In genomic region chr8:83332864-83333263, GRCm38 (mm10) we compare ENCODE assay signal across 8 mouse cellular contexts. TPM values are rescaled to one million over a fixed set of nuclear protein-coding genes. Genes with fewer than 3 reads are reported as not detected.
A peak's percentile ranks its signal among the peaks of the same experiment; 100 is the strongest.
DNase-seq lines count a peak whose midpoint lies in the region; ATAC-seq and TF ChIP-seq lines count a peak whose summit lies in the region.

No protein-coding gene starts in this region.

- no peak for TF ChIP-seq CTCF in gastrocnemius, adult 2 months (IDR thresholded peaks at IDR 0.05)
- no peak for TF ChIP-seq CTCF in C2C12 (IDR thresholded peaks at IDR 0.05; ENCODE audit: control insufficient read depth, insufficient read depth, insufficient read length)

- peak overlapping the region; percentile 100 for H3K4me3 ChIP-seq in gastrocnemius, adult 2 months
- H3K4me3 ChIP-seq in C2C12 (ENCODE audit: insufficient read depth, poor library complexity, severe bottlenecking): peak overlapping the region; percentile 78
- peak overlapping the region; percentile 66 for H3K4me3 ChIP-seq in forebrain, embryonic 16.5 days (replicated peaks; ENCODE audit: low read length)
- peak overlapping the region; percentile 96 for H3K4me3 ChIP-seq in liver, embryonic 16.5 days (ENCODE audit: low read depth, low read length)

- no peaks in the 10 kb centered on the region for H3K79me3 ChIP-seq in C2C12 (ENCODE audit: low read depth)

- peak overlapping the region; percentile 37; the same call in 1 of the 2 replicates for H3K9ac ChIP-seq in forebrain, embryonic 16.5 days (replicated peaks; ENCODE audit: low read depth, low read length)
- H3K9ac ChIP-seq in liver, embryonic 16.5 days (ENCODE audit: low read depth, low read length): peak overlapping the region; percentile 59

- no peaks in the 10 kb centered on the region for H3K9me3 ChIP-seq in forebrain, embryonic 16.5 days (ENCODE audit: control insufficient read depth, low read length)
- no peaks in the 10 kb centered on the region for H3K9me3 ChIP-seq in liver, embryonic 16.5 days (replicated peaks; ENCODE audit: control insufficient read depth, low read length)

- no peak for DNase-seq in gastrocnemius, adult 2 months
- DNase-seq in gastrocnemius, postnatal 25 days: no peak
- no peak for DNase-seq in c-Kit-positive CD71-positive TER-119-positive erythroid progenitor cells, embryonic 14.5 days (ENCODE audit: low spot score)
- DNase-seq in layer of hippocampus, adult 8-10 months (ENCODE audit: low spot score in 2 of 2): no peak

- WGBS in forebrain, embryonic 16.5 days: 6% methylated on average over 7 of the region's 7 CpGs
- WGBS in liver, embryonic 16.5 days (ENCODE audit: insufficient replicate concordance): 23% methylated on average over 7 of the region's 7 CpGs

- ATAC-seq in forebrain, embryonic 16.5 days: no peak
- no peak for ATAC-seq in liver, embryonic 16.5 days (ENCODE audit: low read depth)
- no peak for ATAC-seq in inflammation-experienced regulatory T-cells, adult 6 months

- H3K4me1 ChIP-seq in forebrain, embryonic 16.5 days (replicated peaks; ENCODE audit: control insufficient read depth, insufficient read depth, low read length): peaks cover 12% of the 10 kb centered on the region
- H3K4me1 ChIP-seq in liver, embryonic 16.5 days (ENCODE audit: control insufficient read depth, low read depth, low read length): peaks cover 10% of the 10 kb centered on the region

- H3K4me2 ChIP-seq in forebrain, embryonic 16.5 days (ENCODE audit: low read length): peak overlapping the region; percentile 76
- peak overlapping the region; percentile 98 for H3K4me2 ChIP-seq in liver, embryonic 16.5 days (ENCODE audit: low read depth, low read length)

- peak overlapping the region; percentile 91 for H3K27ac ChIP-seq in gastrocnemius, adult 2 months
- no peak overlapping the region for H3K27ac ChIP-seq in forebrain, embryonic 16.5 days (ENCODE audit: low read length)
- H3K27ac ChIP-seq in liver, embryonic 16.5 days (ENCODE audit: low read length): no peak overlapping the region

- H3K36me3 ChIP-seq in C2C12 (ENCODE audit: control insufficient read depth, insufficient read depth): no peaks in the 10 kb centered on the region
- no peaks in the 10 kb centered on the region for H3K36me3 ChIP-seq in forebrain, embryonic 16.5 days (ENCODE audit: control insufficient read depth, insufficient read depth)
- H3K36me3 ChIP-seq in liver, embryonic 16.5 days (ENCODE audit: control insufficient read depth, insufficient read depth): no peaks in the 10 kb centered on the region

- no peaks in the 10 kb centered on the region for H3K79me2 ChIP-seq in C2C12 (ENCODE audit: control insufficient read depth, insufficient read depth)

- intact Hi-C loops in gastrocnemius, adult 2 months (cut with DNase I): loop anchor here (5.0 kb wide), 1 partner anchor 109 kb away; no protein-coding TSS in a partner anchor

- H3K27me3 ChIP-seq in C2C12 (ENCODE audit: control insufficient read depth, insufficient read depth, insufficient read length): peaks cover 3% of the 10 kb centered on the region
- no peaks in the 10 kb centered on the region for H3K27me3 ChIP-seq in forebrain, embryonic 16.5 days (replicated peaks; ENCODE audit: control insufficient read depth, insufficient read depth, low read length)
- no peaks in the 10 kb centered on the region for H3K27me3 ChIP-seq in liver, embryonic 16.5 days (ENCODE audit: control insufficient read depth, insufficient read depth, low read depth, low read length)

- no peak overlapping the region for H3ac ChIP-seq in C2C12 (ENCODE audit: control insufficient read depth, insufficient read length, low read depth)

TF ChIP-seq in C2C12, 6 proteins besides CTCF, POLR2A, EP300 and RAD21:
- TF ChIP-seq CEBPB (IDR thresholded peaks at IDR 0.05; ENCODE audit: low read depth) (no peak), MYOD1 (IDR thresholded peaks at IDR 0.05; ENCODE audit: control insufficient read depth, insufficient read length, low read depth) (no peak), MAX (IDR thresholded peaks at IDR 0.05) (no peak), USF1 (IDR thresholded peaks at IDR 0.05; ENCODE audit: low read depth) (no peak), MYOG (IDR thresholded peaks at IDR 0.05; ENCODE audit: control insufficient read depth, extremely low read depth, insufficient read length) (no peak), FOSL1 (IDR thresholded peaks at IDR 0.05; ENCODE audit: insufficient read depth, low read length, poor library complexity, severe bottlenecking) (no peak)

RNA-seq across cellular contexts. Expression of gene Elmod2, which starts 0.6 kb away (rescaled TPM):
- total RNA-seq in gastrocnemius, adult 2 months (2021): 1 to 10 TPM; 6.5 to 7.1 TPM
- total RNA-seq in gastrocnemius, postnatal 25 days (2021): 1 to 10 TPM; 5.9 to 8.0 TPM
- 1.3 TPM for polyA plus RNA-seq in C2C12 (2012; fragmentation: generic; extraction: Trizol)
- 31.0 and 33.1 TPM in 2 replicates for polyA plus RNA-seq in forebrain, embryonic 16.5 days (2015; fragmentation: Nextera tagmentation; extraction: Ambion mirVana)
- 5.8 and 6.4 TPM in 2 replicates for polyA plus RNA-seq in liver, embryonic 16.5 days (2015; fragmentation: Nextera tagmentation; extraction: Ambion mirVana)
- polyA plus RNA-seq in inflammation-experienced regulatory T-cells, adult 6 months (2017; shearing (Covaris generic)): 10 to 100 TPM in 2 of 3 experiments, 1 to 10 TPM in 1; 9.0 to 10.7 (median 10.4) TPM
- 10 to 100 TPM; 12.7 to 18.0 (median 14.0) TPM for total RNA-seq in layer of hippocampus, adult 8-10 months (2022)

RNA-seq across cellular contexts. Expression of gene Mgat4d, which starts 15.4 kb away (rescaled TPM):
- total RNA-seq in gastrocnemius, adult 2 months (2021): not detected
- not detected for total RNA-seq in gastrocnemius, postnatal 25 days (2021)
- not detected for polyA plus RNA-seq in C2C12 (2012; fragmentation: generic; extraction: Trizol)
- polyA plus RNA-seq in forebrain, embryonic 16.5 days (2015; fragmentation: Nextera tagmentation; extraction: Ambion mirVana): not detected in 2 replicates
- not detected in 2 replicates for polyA plus RNA-seq in liver, embryonic 16.5 days (2015; fragmentation: Nextera tagmentation; extraction: Ambion mirVana)
- not detected for polyA plus RNA-seq in inflammation-experienced regulatory T-cells, adult 6 months (2017; shearing (Covaris generic))
- not detected for total RNA-seq in layer of hippocampus, adult 8-10 months (2022)

RNA-seq across cellular contexts. Expression of gene Ucp1, which starts 42.7 kb away (rescaled TPM):
- total RNA-seq in gastrocnemius, adult 2 months (2021): not detected
- total RNA-seq in gastrocnemius, postnatal 25 days (2021): not detected
- polyA plus RNA-seq in C2C12 (2012; fragmentation: generic; extraction: Trizol): not detected
- not detected in 2 replicates for polyA plus RNA-seq in forebrain, embryonic 16.5 days (2015; fragmentation: Nextera tagmentation; extraction: Ambion mirVana)
- polyA plus RNA-seq in liver, embryonic 16.5 days (2015; fragmentation: Nextera tagmentation; extraction: Ambion mirVana): not detected in 2 replicates
- polyA plus RNA-seq in inflammation-experienced regulatory T-cells, adult 6 months (2017; shearing (Covaris generic)): not detected
- total RNA-seq in layer of hippocampus, adult 8-10 months (2022): under 1 TPM in 1 of 4 experiments, not detected in 3; 0.20 TPM

RNA-seq across cellular contexts. Expression of gene Clgn, which starts 56.8 kb away (rescaled TPM):
- total RNA-seq in gastrocnemius, adult 2 months (2021): not detected
- not detected for total RNA-seq in gastrocnemius, postnatal 25 days (2021)
- not detected for polyA plus RNA-seq in C2C12 (2012; fragmentation: generic; extraction: Trizol)
- polyA plus RNA-seq in forebrain, embryonic 16.5 days (2015; fragmentation: Nextera tagmentation; extraction: Ambion mirVana): 6.7 and 8.1 TPM in 2 replicates
- polyA plus RNA-seq in liver, embryonic 16.5 days (2015; fragmentation: Nextera tagmentation; extraction: Ambion mirVana): 0.20 and 0.30 TPM in 2 replicates
- polyA plus RNA-seq in inflammation-experienced regulatory T-cells, adult 6 months (2017; shearing (Covaris generic)): 1 to 10 TPM in 1 of 3 experiments, under 1 TPM in 1, not detected in 1; 0.71 to 7.2 TPM
- 1 to 10 TPM; 8.5 to 10.0 (median 9.0) TPM for total RNA-seq in layer of hippocampus, adult 8-10 months (2022)
